Mouse (Mus musculus) heart, adult 2 months (tissue): Measurements from ENCODE around the gene Ccer2.

Experiments used
- CTCF ChIP-seq: fragments of 200-600 bp; IDR thresholded peaks from 2 replicates; pipeline ENCODE4 v1.8.1; 2022; ENCODE audit warnings: antibody characterized with exemption, mild to moderate bottlenecking, moderate library complexity
- EP300 ChIP-seq: fragments of 200-500 bp; IDR thresholded peaks from 2 replicates; pipeline ENCODE4 v1.6.1; 2011; ENCODE audit warnings: low read depth, low read length, control low read depth; ENCODE audit not compliant: insufficient read depth
- POLR2A ChIP-seq: fragments of 200-500 bp; IDR thresholded peaks from 2 replicates; pipeline ENCODE4 v1.6.1; 2011; ENCODE audit warnings: mild to moderate bottlenecking, low read depth, low read length, control low read depth; ENCODE audit not compliant: insufficient read depth

DNA sequence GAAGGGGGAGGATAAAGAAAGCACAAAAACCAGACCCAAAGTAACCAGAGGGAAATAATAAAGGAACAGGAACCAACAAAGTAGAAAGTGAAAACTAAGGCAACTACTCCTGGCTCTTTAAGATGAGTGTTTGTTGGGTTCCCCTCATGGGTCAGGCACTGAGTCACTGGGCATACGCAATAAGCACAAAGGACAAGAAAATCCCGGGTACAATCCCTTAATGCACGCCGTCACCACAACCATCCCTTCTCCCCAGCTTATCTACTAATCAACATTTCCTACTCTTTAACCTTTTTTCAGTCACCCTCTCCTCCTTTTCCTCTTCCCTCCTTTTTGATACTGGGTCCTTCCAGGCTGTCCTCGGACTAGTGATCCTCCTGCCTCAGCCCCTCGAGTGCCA, 9.2 kb downstream of the Ccer2 start:
- TF ChIP-seq CTCF (no peak), EP300 (no peak), POLR2A (no peak)
